Mouse (Mus musculus): ENCODE data around the gene Rasgrf2. TPM values are rescaled to one million over a fixed set of nuclear protein-coding genes. Genes with fewer than 3 reads are reported as not detected.

The Rasgrf2 gene
- polyA plus RNA-seq, 1 experiment, result 0.04 TPM

- Histone ChIP-seq H3K27me3 (ENCODE audit: control insufficient read depth, insufficient read depth, insufficient read length) (no peaks in the 10 kb centered on the region), H3K79me3 (ENCODE audit: low read depth) (no peaks in the 10 kb centered on the region), H3ac (ENCODE audit: control insufficient read depth, insufficient read length, low read depth) (no peak overlapping the region), H3K79me2 (ENCODE audit: control insufficient read depth, insufficient read depth) (no peaks in the 10 kb centered on the region), H3K4me3 (ENCODE audit: insufficient read depth, poor library complexity, severe bottlenecking) (no peak overlapping the region), H3K36me3 (ENCODE audit: control insufficient read depth, insufficient read depth) (no peaks in the 10 kb centered on the region)
- TF ChIP-seq CTCF (IDR thresholded peaks at IDR 0.05; ENCODE audit: control insufficient read depth, insufficient read depth, insufficient read length), result no peak
- no peak for TF ChIP-seq FOSL1 (IDR thresholded peaks at IDR 0.05; ENCODE audit: insufficient read depth, low read length, poor library complexity, severe bottlenecking)
- no peak for TF ChIP-seq MYOD1 (IDR thresholded peaks at IDR 0.05; ENCODE audit: control insufficient read depth, insufficient read length, low read depth)
- TF ChIP-seq MYOG (IDR thresholded peaks at IDR 0.05; ENCODE audit: control insufficient read depth, extremely low read depth, insufficient read length), result no peak
Observed at GRCm38 (mm10) chr13:91976541-91976940, 154.9 kb downstream of the Rasgrf2 start.

- H3K79me3 ChIP-seq (ENCODE audit: low read depth), result no peaks in the 10 kb centered on the region
- TF ChIP-seq MYOD1 (IDR thresholded peaks at IDR 0.05; ENCODE audit: control insufficient read depth, insufficient read length, low read depth) (no peak), MYOG (IDR thresholded peaks at IDR 0.05; ENCODE audit: control insufficient read depth, extremely low read depth, insufficient read length) (no peak), USF1 (IDR thresholded peaks at IDR 0.05; ENCODE audit: low read depth) (no peak), FOSL1 (IDR thresholded peaks at IDR 0.05; ENCODE audit: insufficient read depth, low read length, poor library complexity, severe bottlenecking) (no peak), CEBPB (IDR thresholded peaks at IDR 0.05; ENCODE audit: low read depth) (no peak), CTCF (IDR thresholded peaks at IDR 0.05; ENCODE audit: control insufficient read depth, insufficient read depth, insufficient read length) (no peak), MAX (IDR thresholded peaks at IDR 0.05) (no peak)
- H3K27me3 ChIP-seq (ENCODE audit: control insufficient read depth, insufficient read depth, insufficient read length), result no peaks in the 10 kb centered on the region
- no peaks in the 10 kb centered on the region for H3K79me2 ChIP-seq (ENCODE audit: control insufficient read depth, insufficient read depth)
- H3ac ChIP-seq (ENCODE audit: control insufficient read depth, insufficient read length, low read depth), result no peak overlapping the region
- H3K36me3 ChIP-seq (ENCODE audit: control insufficient read depth, insufficient read depth), result no peaks in the 10 kb centered on the region
- no peak overlapping the region for H3K4me3 ChIP-seq (ENCODE audit: insufficient read depth, poor library complexity, severe bottlenecking)
Observed at GRCm38 (mm10) chr13:91974154-91974553, 157.3 kb downstream of the Rasgrf2 start.

GRCm38 (mm10) chr13:91971246-91971645 is 160.2 kb downstream of the Rasgrf2 start:
- Histone ChIP-seq H3K79me2 (ENCODE audit: control insufficient read depth, insufficient read depth) (no peaks in the 10 kb centered on the region), H3ac (ENCODE audit: control insufficient read depth, insufficient read length, low read depth) (no peak overlapping the region), H3K27me3 (ENCODE audit: control insufficient read depth, insufficient read depth, insufficient read length) (no peaks in the 10 kb centered on the region), H3K79me3 (ENCODE audit: low read depth) (no peaks in the 10 kb centered on the region), H3K4me3 (ENCODE audit: insufficient read depth, poor library complexity, severe bottlenecking) (no peak overlapping the region), H3K36me3 (ENCODE audit: control insufficient read depth, insufficient read depth) (no peaks in the 10 kb centered on the region)
- TF ChIP-seq MAX (IDR thresholded peaks at IDR 0.05), result no peak
- TF ChIP-seq MYOD1 (IDR thresholded peaks at IDR 0.05; ENCODE audit: control insufficient read depth, insufficient read length, low read depth), result no peak
- TF ChIP-seq MYOG (IDR thresholded peaks at IDR 0.05; ENCODE audit: control insufficient read depth, extremely low read depth, insufficient read length), result no peak
- TF ChIP-seq USF1 (IDR thresholded peaks at IDR 0.05; ENCODE audit: low read depth), result no peak
- no peak for TF ChIP-seq CTCF (IDR thresholded peaks at IDR 0.05; ENCODE audit: control insufficient read depth, insufficient read depth, insufficient read length)
- TF ChIP-seq FOSL1 (IDR thresholded peaks at IDR 0.05; ENCODE audit: insufficient read depth, low read length, poor library complexity, severe bottlenecking), result no peak
- TF ChIP-seq CEBPB (IDR thresholded peaks at IDR 0.05; ENCODE audit: low read depth), result no peak

GRCm38 (mm10) chr13:91956474-91956873 is 175.0 kb downstream of the Rasgrf2 start:
- Histone ChIP-seq H3K36me3 (ENCODE audit: control insufficient read depth, insufficient read depth) (no peaks in the 10 kb centered on the region), H3K27me3 (ENCODE audit: control insufficient read depth, insufficient read depth, insufficient read length) (no peaks in the 10 kb centered on the region), H3ac (ENCODE audit: control insufficient read depth, insufficient read length, low read depth) (no peak overlapping the region), H3K79me3 (ENCODE audit: low read depth) (no peaks in the 10 kb centered on the region), H3K4me3 (ENCODE audit: insufficient read depth, poor library complexity, severe bottlenecking) (no peak overlapping the region), H3K79me2 (ENCODE audit: control insufficient read depth, insufficient read depth) (no peaks in the 10 kb centered on the region)
- TF ChIP-seq MAX (IDR thresholded peaks at IDR 0.05) (no peak), FOSL1 (IDR thresholded peaks at IDR 0.05; ENCODE audit: insufficient read depth, low read length, poor library complexity, severe bottlenecking) (no peak), MYOG (IDR thresholded peaks at IDR 0.05; ENCODE audit: control insufficient read depth, extremely low read depth, insufficient read length) (no peak), CEBPB (IDR thresholded peaks at IDR 0.05; ENCODE audit: low read depth) (no peak), MYOD1 (IDR thresholded peaks at IDR 0.05; ENCODE audit: control insufficient read depth, insufficient read length, low read depth) (no peak), CTCF (IDR thresholded peaks at IDR 0.05; ENCODE audit: control insufficient read depth, insufficient read depth, insufficient read length) (no peak), USF1 (IDR thresholded peaks at IDR 0.05; ENCODE audit: low read depth) (no peak)

- Histone ChIP-seq H3K27me3 (ENCODE audit: control insufficient read depth, insufficient read depth, insufficient read length) (no peaks in the 10 kb centered on the region), H3K36me3 (ENCODE audit: control insufficient read depth, insufficient read depth) (no peaks in the 10 kb centered on the region), H3K4me3 (ENCODE audit: insufficient read depth, poor library complexity, severe bottlenecking) (no peak overlapping the region), H3K79me2 (ENCODE audit: control insufficient read depth, insufficient read depth) (no peaks in the 10 kb centered on the region), H3ac (ENCODE audit: control insufficient read depth, insufficient read length, low read depth) (no peak overlapping the region), H3K79me3 (ENCODE audit: low read depth) (no peaks in the 10 kb centered on the region)
- TF ChIP-seq CTCF (IDR thresholded peaks at IDR 0.05; ENCODE audit: control insufficient read depth, insufficient read depth, insufficient read length) (no peak), USF1 (IDR thresholded peaks at IDR 0.05; ENCODE audit: low read depth) (peak; percentile 25)
Observed at GRCm38 (mm10) chr13:91955646-91956045, 175.8 kb downstream of the Rasgrf2 start.

GRCm38 (mm10) chr13:91955175-91955574 is 176.3 kb downstream of the Rasgrf2 start:
- no peak for TF ChIP-seq FOSL1 (IDR thresholded peaks at IDR 0.05; ENCODE audit: insufficient read depth, low read length, poor library complexity, severe bottlenecking)
- TF ChIP-seq MYOG (IDR thresholded peaks at IDR 0.05; ENCODE audit: control insufficient read depth, extremely low read depth, insufficient read length), result no peak
- no peak for TF ChIP-seq MYOD1 (IDR thresholded peaks at IDR 0.05; ENCODE audit: control insufficient read depth, insufficient read length, low read depth)
- no peak for TF ChIP-seq MAX (IDR thresholded peaks at IDR 0.05)
- TF ChIP-seq CEBPB (IDR thresholded peaks at IDR 0.05; ENCODE audit: low read depth), result no peak
- TF ChIP-seq USF1 (IDR thresholded peaks at IDR 0.05; ENCODE audit: low read depth), result no peak
- no peaks in the 10 kb centered on the region for H3K79me2 ChIP-seq (ENCODE audit: control insufficient read depth, insufficient read depth)
- H3K36me3 ChIP-seq (ENCODE audit: control insufficient read depth, insufficient read depth), result no peaks in the 10 kb centered on the region
- no peaks in the 10 kb centered on the region for H3K27me3 ChIP-seq (ENCODE audit: control insufficient read depth, insufficient read depth, insufficient read length)
- no peak overlapping the region for H3K4me3 ChIP-seq (ENCODE audit: insufficient read depth, poor library complexity, severe bottlenecking)
- no peak overlapping the region for H3ac ChIP-seq (ENCODE audit: control insufficient read depth, insufficient read length, low read depth)
- no peaks in the 10 kb centered on the region for H3K79me3 ChIP-seq (ENCODE audit: low read depth)

Measured in C2C12 (cell line).